Mouse (Mus musculus) cerebellum, postnatal 4 days (tissue): ENCODE results near the gene Diras2.

Experiments
- DNase-seq, 2 experiments: peaks; one replicate each; pipeline ENCODE4 v3.0.0; 2022; ENCODE audit warnings: low spot score in 2 of 2, mixed read lengths in 1 of 2

The Diras2 gene

DNA sequence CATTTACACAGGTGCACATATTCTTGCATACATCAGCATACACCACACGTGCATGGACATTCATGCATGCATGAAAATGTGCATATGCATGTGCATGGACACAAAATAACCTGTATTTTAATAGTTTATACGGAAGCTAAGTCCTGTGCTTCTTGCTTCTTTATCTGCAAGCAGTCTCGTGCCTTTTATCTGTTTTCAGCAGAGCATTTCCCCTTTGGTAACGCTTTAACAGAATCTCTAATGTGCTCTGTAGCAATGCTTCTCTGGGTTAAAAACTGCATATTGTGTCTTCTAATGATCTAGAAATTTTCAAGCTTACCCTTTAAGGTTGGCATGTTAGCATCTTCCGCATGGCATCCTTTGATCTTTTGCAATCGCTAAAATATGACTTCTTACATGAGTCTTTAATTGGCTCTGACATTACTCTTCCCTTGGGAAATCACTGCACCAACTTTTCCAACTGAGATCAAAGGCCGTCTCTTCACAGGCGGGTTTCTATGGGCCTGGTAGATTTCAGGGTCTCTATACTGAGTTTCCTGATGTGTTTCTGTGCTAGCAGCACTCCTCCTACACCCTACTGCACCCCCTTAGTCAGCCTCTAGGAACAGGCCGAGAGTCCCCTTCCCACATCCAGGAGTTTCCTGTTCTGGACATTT, 21.9 kb upstream of the Diras2 start:
- no peak for DNase-seq

DNA sequence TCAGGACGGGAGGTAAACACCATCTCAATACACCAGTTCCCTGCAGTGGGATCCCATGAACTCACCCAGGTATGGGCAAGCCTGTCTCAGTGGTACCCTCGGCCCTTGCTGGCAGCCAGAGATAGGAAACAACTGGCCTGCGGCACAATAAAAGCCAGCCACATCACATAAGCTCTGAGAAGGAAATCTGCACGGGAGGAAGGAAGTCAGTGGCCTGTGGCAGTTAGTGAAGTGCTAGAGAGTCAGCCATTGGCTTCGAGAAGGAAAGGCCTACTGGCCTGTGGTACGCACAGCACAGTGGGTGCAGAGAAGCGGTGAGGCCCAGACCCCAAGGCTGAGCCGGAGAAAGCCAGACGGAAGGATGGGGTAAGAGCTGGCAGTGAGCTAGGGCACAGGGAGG, 20.2 kb upstream of the Diras2 start:
- no peak for DNase-seq

DNA sequence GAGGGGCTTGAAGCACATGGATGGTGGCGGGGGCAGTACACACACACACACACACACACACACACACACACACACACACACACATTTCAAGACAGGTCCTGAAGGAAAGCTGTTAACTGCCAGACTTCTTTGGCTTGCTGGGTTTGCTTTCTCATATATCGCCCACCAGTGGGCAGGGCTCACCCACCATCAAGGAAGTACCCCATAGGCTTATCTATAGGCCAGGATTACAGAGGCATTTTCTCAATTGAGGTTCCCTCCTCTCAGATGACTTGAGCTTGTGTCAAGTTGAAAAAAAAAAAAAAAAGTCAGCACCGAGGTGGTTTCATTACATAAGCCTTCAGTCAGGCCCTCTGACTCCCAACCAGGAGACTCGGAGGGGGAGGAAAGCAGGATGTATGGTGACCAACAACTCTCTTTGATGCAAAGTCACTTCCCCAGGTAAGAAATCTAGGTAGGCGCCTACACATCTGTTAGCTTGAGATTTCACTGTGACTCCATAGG, 19.7 kb upstream of the Diras2 start:
- no peak for DNase-seq

- DNase-seq: no peak
Observed at GRCm38 (mm10) chr13:52546288-52546687, 15.2 kb upstream of the Diras2 start.

GRCm38 (mm10) chr13:52542636-52543035, 11.6 kb upstream of the Diras2 start:
- no peak for DNase-seq

GRCm38 (mm10) chr13:52542036-52542526, 11.0 kb upstream of the Diras2 start:
- DNase-seq: no peak

DNA sequence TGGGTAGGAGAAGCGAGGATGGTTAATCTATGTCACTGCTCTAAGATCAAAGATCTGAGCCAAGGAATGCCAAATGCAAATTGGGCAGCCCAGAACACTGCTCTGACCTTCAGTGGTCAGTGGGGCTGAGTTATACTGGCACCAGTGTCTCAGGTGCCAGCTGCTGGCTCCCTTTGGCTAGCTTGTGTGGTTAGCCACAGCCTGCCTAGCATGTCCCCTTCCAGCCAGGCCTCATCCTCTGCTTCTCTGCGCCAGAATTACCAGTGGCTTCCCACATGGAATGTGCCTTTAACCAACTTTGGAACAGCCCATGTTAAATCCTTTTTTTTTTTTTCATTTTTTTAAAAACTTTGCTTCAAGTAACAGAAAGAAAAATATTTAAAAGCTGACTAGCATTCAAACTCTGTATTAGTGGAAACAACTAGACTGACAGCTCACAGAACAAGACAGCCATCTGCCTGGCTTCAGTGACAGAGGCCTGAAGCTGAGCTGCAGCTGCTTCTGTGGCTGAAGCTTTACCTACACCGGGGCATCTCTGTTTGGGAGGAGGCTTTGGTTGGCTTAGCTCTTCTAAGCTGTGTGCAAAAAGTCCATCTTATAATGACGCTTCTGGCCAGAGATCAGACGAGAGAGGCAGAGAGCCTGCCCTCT, 10.4 kb upstream of the Diras2 start:
- DNase-seq: no peak

DNA sequence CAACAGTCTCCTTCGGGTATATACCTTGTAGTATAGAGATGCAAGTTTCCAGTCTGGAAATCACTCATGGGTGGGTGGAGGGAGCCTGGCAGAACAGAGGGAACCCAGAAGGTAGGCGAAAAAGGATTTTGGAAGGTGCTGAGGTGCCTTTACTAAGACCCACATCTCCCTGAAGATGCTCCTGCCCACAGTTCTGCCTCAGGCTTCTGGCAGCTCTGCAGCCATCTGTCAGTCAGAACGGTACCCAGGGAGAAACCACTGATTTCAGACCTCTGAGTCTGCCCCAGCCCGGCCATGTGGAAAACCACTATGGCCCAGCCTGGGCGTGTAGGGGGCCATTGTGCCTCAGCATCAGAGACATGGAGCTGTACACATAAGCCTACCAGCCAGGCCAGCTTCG, 8.4 kb upstream of the Diras2 start:
- DNase-seq: no peak

- no peak for DNase-seq
Observed at GRCm38 (mm10) chr13:52538588-52539116, 7.6 kb upstream of the Diras2 start.

- DNase-seq: no peak
Observed at GRCm38 (mm10) chr13:52537754-52538587, 6.9 kb upstream of the Diras2 start.

GRCm38 (mm10) chr13:52535542-52535941, 4.5 kb upstream of the Diras2 start:
- peak in 1 of 2 experiments; percentile 78 for DNase-seq

GRCm38 (mm10) chr13:52533644-52534043, 2.6 kb upstream of the Diras2 start:
- DNase-seq: no peak

GRCm38 (mm10) chr13:52530008-52530945, 802 bp downstream of the Diras2 start:
- DNase-seq: peak; percentile 47 to 76

DNA sequence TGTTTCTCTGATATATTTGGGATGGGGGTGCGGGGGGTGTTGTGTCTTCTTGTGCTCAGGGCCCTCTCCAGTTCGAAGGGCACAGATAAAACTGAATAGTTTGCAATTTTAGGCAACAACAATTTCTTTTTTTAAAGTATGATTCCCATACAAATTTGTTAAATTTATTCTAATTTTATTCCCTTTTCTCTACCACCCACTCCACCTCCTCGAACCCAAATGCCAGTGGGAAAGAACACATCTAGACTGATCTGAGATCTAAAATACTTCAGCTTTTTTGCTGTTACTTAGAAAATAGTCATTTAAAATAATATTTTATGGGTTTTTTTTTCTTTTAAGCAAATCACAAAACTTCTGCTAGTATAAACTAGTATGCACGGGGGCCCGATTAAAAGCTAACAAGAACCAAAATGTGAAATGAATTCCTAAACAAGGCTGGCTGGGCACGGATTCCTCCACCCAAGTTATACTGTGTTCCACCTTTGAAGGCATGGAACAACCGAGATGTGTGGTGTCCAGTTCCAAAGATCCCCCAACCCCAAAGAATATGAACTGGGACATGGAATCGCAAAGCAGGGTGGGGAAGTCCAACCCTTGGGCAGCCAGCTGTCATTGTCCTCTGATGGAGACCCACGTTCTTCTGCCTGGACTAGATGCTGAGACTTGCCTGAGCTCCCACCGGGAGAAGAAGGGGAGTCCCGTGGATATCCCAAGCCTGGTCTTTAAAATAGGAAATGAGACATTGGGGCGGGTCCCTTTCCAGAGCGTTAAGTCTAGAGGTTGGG, 1.7 kb downstream of the Diras2 start:
- DNase-seq: no peak

GRCm38 (mm10) chr13:52528786-52529185, 2.3 kb downstream of the Diras2 start:
- no peak for DNase-seq

- no peak for DNase-seq
Observed at GRCm38 (mm10) chr13:52528281-52528680, 2.8 kb downstream of the Diras2 start.

DNA sequence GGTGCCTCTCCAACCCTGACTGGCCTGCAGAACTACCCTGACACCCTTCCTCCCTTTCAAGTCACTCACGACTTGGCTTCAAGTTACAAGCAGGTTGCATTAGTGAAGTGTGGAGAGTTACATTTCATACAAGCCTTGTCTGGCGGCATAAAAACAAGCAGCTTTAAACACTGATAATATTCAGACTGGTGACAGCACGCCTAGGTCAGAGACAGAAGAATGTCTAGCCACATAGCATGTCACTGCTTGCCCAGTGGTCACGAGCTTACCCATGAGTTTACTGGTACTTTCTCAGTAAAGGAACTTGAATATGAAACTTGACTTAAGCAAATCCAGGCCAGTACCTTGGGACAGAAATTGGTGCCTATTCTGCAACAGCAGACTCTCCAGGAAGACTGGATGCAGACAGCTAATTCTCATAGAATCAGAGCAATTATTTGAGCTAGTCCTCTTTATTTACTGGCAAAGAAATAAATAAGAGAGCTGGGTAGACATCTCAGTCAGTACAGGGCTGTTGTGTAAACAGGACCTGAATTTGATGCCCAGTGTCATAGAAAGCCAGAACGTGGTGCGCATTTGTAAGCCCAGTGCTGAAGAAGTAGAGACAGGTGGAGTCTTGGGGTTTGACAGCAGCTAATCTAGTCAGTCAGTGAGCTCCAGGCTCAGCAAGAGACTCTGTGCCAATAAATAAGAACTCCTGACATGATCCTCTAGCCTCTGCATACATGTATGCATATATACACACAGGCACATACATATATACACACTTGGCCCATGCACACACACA, 4.6 kb downstream of the Diras2 start:
- DNase-seq: no peak

- DNase-seq: no peak
Observed at GRCm38 (mm10) chr13:52524313-52524712, 6.8 kb downstream of the Diras2 start.

DNA sequence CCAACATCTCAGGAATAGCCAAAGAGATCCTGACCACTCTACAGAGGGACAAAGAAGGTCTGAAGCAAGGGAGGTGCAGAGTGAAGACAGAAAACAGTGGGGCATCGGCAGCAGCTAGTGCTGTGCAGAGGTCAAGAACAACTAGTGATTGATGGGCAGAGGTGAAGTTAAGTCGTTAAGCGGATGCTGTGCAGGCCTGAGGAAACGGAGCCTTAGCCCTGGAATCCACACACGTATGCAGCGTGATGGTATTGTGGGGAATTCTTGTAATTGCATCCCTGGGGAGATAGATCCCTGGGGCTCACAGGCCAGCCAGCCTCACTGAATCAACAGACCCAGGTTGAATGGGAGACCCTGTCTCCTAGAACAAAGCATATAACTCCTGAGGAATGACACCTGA, 9.9 kb downstream of the Diras2 start:
- DNase-seq: no peak
